Mouse (Mus musculus) bone marrow macrophage, adult 2 months (primary cell): ENCODE data around the gene Phox2b. TPM values are rescaled to one million over a fixed set of nuclear protein-coding genes. Genes with fewer than 3 reads are reported as not detected.

Experiments
- H3K27ac ChIP-seq: 2 replicates; pipeline ENCODE4 v1.5.1; 2012; ENCODE audit warnings: low read depth, low read length; ENCODE audit not compliant: insufficient read depth
- H3K4me1 ChIP-seq: 2 replicates; pipeline ENCODE4 v1.6.1; 2012; ENCODE audit warnings: low read length; ENCODE audit not compliant: control insufficient read depth, insufficient read depth
- H3K4me3 ChIP-seq: 2 replicates; pipeline ENCODE4 v1.5.1; 2012; ENCODE audit warnings: mild to moderate bottlenecking, low read length, moderate library complexity; ENCODE audit not compliant: insufficient read depth
- CTCF ChIP-seq: IDR thresholded peaks from 2 replicates; pipeline ENCODE4 v1.5.1; 2012; ENCODE audit warnings: low read depth, mild to moderate bottlenecking, low read length, moderate library complexity
- POLR2A ChIP-seq: IDR thresholded peaks from 2 replicates; pipeline ENCODE4 v1.6.1; 2012; ENCODE audit warnings: mild to moderate bottlenecking, low read depth, low read length, borderline replicate concordance
- polyA plus RNA-seq: library from polyadenylated mRNA; stranded (reverse); fragments of >200 nt; gene quantifications from 2 replicates; pipeline ENCODE4 v1.2.4, GENCODE M21; 2012; ENCODE audit not compliant: missing spikeins, insufficient read depth, insufficient read length

Phox2b gene
- polyA plus RNA-seq, 1 experiment = not detected

GRCm38 (mm10) chr5:67091766-67092165 is 7.3 kb downstream of the Phox2b start:
- H3K4me1 ChIP-seq = peaks cover 8% of the 10 kb centered on the region
- H3K27ac ChIP-seq = no peak overlapping the region
- no peak for TF ChIP-seq CTCF
- no peak for TF ChIP-seq POLR2A
- no peak overlapping the region for H3K4me3 ChIP-seq

- TF ChIP-seq CTCF (no peak), POLR2A (no peak)
- Histone ChIP-seq H3K4me1 (peaks cover 8% of the 10 kb centered on the region), H3K4me3 (no peak overlapping the region), H3K27ac (no peak overlapping the region)
Observed at GRCm38 (mm10) chr5:67090856-67091255, 8.2 kb downstream of the Phox2b start.

GRCm38 (mm10) chr5:67083117-67083516 is 16.0 kb downstream of the Phox2b start:
- H3K4me1 ChIP-seq = no peaks in the 10 kb centered on the region
- H3K27ac ChIP-seq = no peak overlapping the region
- H3K4me3 ChIP-seq = no peak overlapping the region
- TF ChIP-seq CTCF (no peak), POLR2A (no peak)

GRCm38 (mm10) chr5:67063596-67063995 is 35.5 kb downstream of the Phox2b start:
- TF ChIP-seq CTCF (no peak), POLR2A (no peak)
- no peak overlapping the region for H3K27ac ChIP-seq
- H3K4me3 ChIP-seq = no peak overlapping the region
- H3K4me1 ChIP-seq = peaks cover 3% of the 10 kb centered on the region; the same call in 1 of the 2 replicates

- Histone ChIP-seq H3K27ac (no peak overlapping the region), H3K4me1 (peaks cover 3% of the 10 kb centered on the region; the same call in 1 of the 2 replicates), H3K4me3 (no peak overlapping the region)
- TF ChIP-seq POLR2A (no peak), CTCF (no peak)
Observed at GRCm38 (mm10) chr5:67060519-67060918, 38.6 kb downstream of the Phox2b start.

- Histone ChIP-seq H3K4me3 (no peak overlapping the region), H3K4me1 (peaks cover 3% of the 10 kb centered on the region; the same call in 1 of the 2 replicates), H3K27ac (no peak overlapping the region)
- TF ChIP-seq CTCF = no peak
- no peak for TF ChIP-seq POLR2A
Observed at GRCm38 (mm10) chr5:67057803-67058202, 41.3 kb downstream of the Phox2b start.

- Histone ChIP-seq H3K4me1 (peaks cover 11% of the 10 kb centered on the region), H3K27ac (no peak overlapping the region), H3K4me3 (no peak overlapping the region)
- no peak for TF ChIP-seq POLR2A
- peak; percentile 90 for TF ChIP-seq CTCF
Observed at GRCm38 (mm10) chr5:67048003-67048402, 51.1 kb downstream of the Phox2b start.

Other genes with a start within 250 kb of the Phox2b start
- gene Tmem33, start 161.3 kb upstream of the Phox2b start, polyA plus RNA-seq = 83.9 and 95.6 TPM in 2 replicates
- gene Slc30a9, start 207.7 kb upstream of the Phox2b start, polyA plus RNA-seq = 46.2 and 49.3 TPM in 2 replicates